Mouse (Mus musculus): ENCODE measurements around the gene Glyat.
"Not testable (repeated sequence)": the region's sequence is repeated elsewhere in the genome, so short reads cannot be mapped to it uniquely, and the experiment has no call there.

Glyat gene

DNA sequence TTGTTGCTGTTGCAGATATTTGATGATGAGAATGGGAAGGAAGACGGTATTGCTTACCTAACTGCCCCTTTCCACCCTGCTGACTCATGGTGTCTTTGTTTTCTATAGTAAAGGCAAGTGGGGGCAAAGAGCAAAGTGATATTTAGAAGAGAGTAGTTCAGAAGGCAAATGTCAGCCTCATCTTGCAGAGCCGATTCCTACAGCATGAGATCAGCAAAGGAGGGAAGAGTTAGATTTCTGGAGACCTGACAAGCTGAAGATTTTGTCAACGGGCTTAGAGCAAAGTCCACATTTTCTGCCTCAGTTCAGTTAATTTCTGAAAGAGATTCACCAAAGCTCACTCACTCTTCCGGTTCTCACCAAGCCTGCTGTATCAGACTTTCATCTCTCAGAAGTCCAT is at the start of gene Glyat:
Gene Glyat (plus strand): TSS at position 133 of the 400 bp plus-strand sequence.
- no peak for DNase-seq (ENCODE audit: low spot score in 2 of 2)

DNA sequence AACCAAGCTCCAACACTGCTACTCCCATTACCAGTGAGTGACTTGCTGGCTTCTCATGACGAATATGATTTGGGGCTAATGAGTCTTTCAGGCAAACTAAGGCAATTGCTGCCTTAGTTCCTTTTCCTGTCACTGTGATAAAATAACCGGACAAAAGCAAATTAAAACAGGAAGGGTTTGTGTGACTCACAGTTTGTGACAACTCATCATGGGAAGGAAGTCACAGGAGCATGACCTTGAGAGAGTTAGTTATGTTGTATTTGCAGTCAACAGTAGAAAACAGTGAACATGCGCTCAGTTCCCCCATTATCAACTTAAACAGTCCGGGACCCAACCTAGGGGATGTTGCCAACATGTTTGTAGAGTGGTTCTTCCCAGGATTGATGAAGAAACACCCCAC is 47.8 kb upstream of the Glyat start:
- DNase-seq (ENCODE audit: low spot score in 2 of 2) = no peak

- DNase-seq (ENCODE audit: low spot score in 2 of 2) = peak; percentile 48 to 64
These were observed 41.2 kb upstream of the Glyat start for GRCm38 (mm10) chr19:12591908-12592307.

GRCm38 (mm10) chr19:12595135-12595529 is 38.0 kb upstream of the Glyat start:
- DNase-seq (ENCODE audit: low spot score in 2 of 2) = no peak

DNA sequence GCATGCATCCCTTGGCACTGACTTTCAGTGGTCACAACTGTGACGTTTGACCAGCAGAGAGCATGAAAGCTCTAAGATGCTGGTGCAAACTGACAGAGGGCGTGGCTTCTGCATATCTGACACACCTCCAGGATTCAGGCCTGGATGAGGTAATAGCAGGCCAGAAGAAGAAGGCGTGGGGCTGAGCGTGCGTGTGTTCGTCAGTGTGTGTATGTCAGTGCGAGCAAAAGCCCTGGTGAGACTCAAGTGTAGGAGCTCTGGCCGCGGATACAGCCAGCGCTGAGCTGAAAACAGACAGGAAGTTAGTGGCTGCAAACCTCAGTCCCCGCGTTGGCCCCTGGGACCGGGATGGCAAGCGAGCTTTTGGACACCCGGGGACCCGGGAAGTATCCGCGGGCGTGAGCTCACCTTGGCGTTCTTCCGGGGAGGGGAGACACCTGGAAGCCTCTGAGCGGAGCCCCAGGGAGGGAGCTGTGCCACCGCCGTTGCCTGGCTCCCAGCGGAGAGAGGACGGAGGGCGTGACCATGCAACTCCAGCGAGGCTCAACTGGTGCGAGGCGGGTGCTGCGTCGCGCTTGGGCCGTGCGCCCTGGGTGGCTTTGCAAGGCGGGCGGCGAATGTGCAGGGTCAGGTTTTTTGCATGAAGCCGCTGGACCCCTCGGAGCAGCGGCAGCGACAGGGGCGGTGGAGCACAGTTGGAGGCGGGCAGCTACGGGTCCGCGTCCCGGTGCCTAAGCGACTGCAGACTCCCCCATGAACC is 37.4 kb upstream of the Glyat start:
- peak; percentile 23 to 26 for DNase-seq (ENCODE audit: low spot score in 2 of 2)

GRCm38 (mm10) chr19:12596290-12597072 is 36.6 kb upstream of the Glyat start:
- DNase-seq (ENCODE audit: low spot score in 2 of 2) = peak in 1 of 2 experiments; percentile 15

GRCm38 (mm10) chr19:12597073-12597405 is 36.1 kb upstream of the Glyat start:
- DNase-seq (ENCODE audit: low spot score in 2 of 2) = no peak

- DNase-seq (ENCODE audit: low spot score in 2 of 2) = no peak
These were observed 34.4 kb upstream of the Glyat start for GRCm38 (mm10) chr19:12598674-12599073.

DNA sequence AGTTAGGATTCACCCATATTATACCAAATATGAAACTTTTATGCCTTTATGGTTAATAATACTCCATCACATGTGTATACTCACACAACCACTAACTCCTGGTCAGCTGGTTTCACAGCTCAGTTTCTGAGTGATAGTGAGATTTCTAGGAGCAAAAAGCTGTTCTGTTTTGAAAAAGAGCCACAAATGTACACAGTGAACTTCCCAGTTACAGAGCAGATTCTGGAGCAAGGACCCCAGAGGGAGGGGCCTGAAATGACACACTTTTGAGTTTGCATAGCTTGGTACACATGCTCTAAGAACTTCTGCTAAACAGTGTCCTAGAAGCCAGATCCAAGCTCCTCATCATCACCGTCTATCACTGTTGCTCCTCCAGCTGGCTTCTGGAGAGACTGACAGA is 33.4 kb upstream of the Glyat start, which contains the start of gene Gm4952:
Gene Gm4952 (plus strand): TSS at position 301 of the 400 bp plus-strand sequence.
- no peak for DNase-seq (ENCODE audit: low spot score in 2 of 2)

GRCm38 (mm10) chr19:12600684-12601480 is 32.2 kb upstream of the Glyat start:
- DNase-seq (ENCODE audit: low spot score in 2 of 2) = no peak

DNA sequence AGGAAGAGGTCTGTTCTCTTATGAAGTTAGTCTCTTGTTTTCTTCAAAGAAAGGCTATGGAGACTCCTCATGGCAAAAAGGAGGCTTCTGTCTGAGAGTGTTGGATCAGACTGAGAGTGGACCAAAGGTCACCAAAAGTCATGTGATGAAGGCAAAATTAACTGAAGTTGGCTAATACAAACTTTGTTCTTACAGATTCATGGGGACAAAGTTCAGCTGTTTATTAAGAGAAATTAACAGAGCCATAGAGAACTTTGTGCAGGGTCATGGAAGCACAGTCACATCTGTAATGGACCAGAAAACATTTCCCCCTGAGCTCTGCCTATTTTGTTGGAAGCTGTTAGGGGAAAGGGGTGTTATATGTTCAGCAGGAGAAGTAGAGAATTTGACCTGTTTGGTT is 24.8 kb upstream of the Glyat start:
- DNase-seq (ENCODE audit: low spot score in 2 of 2) = no peak

GRCm38 (mm10) chr19:12613646-12614045 is 19.5 kb upstream of the Glyat start:
- no peak for DNase-seq (ENCODE audit: low spot score in 2 of 2)

GRCm38 (mm10) chr19:12634259-12634658 is 1.2 kb downstream of the Glyat start:
- DNase-seq (ENCODE audit: low spot score in 2 of 2) = no peak

DNA sequence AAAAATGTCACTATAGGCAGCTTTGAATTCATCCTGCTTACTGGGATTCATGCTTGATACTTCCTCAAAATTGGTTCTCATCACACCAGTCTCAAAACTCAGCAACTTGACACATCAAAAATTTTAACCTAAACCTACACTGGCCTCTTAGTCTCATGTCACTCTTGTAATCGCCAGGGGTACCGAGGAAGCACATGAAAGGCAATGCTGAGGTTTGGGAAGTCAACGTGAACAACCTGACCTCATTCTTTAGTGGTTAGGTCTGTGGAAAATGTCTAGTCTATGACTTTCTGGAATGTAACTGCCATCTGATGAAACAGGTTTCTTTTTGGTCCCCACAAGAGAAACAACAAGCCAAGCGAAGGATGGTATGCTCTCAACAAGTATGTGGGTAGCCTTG is 1.9 kb downstream of the Glyat start:
- no peak for DNase-seq (ENCODE audit: low spot score in 2 of 2)

- DNase-seq (ENCODE audit: low spot score in 2 of 2) = no peak
These were observed 3.8 kb downstream of the Glyat start for GRCm38 (mm10) chr19:12636863-12637262.

DNA sequence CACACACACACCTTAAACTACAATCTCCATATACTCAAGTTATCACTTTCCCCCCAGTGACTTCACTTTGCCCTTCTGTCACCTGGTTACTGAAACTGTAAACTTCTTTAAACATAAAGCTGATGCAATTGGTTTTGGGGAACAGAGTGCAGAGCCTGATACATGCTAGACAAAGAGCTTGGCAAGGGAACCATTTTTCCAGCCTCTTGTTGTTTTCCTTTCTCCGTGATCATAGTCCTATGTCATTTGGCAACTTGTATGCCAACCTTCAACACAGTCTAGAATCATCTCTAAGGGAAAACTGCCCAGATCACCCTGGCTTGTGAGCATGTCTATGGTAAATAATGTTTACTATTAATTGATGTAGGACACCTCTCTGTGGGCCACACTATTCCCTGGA is 4.9 kb downstream of the Glyat start:
- no peak for DNase-seq (ENCODE audit: low spot score in 2 of 2)

DNA sequence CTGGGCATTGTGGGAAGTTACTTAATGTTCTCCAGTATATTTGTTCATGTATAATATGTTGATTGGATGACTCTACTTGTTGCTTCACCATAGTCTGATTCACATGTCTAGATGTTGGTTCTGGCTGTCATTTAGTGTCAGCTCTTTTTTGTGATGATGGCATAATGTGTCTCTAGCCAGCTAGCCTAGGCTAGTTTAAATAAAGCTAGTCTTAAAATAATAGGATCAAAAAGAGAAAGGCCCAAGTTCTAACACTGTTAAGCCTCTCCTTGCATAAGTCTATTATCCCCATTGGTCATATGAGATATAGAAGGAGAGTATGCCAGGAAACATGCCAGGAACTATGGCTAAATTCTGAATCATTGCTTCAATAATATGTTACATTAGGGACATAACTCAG is 16.4 kb downstream of the Glyat start:
- DNase-seq (ENCODE audit: low spot score in 2 of 2) = no peak

GRCm38 (mm10) chr19:12666156-12666555 is 33.0 kb downstream of the Glyat start:
- DNase-seq (ENCODE audit: low spot score in 2 of 2) = no peak

DNA sequence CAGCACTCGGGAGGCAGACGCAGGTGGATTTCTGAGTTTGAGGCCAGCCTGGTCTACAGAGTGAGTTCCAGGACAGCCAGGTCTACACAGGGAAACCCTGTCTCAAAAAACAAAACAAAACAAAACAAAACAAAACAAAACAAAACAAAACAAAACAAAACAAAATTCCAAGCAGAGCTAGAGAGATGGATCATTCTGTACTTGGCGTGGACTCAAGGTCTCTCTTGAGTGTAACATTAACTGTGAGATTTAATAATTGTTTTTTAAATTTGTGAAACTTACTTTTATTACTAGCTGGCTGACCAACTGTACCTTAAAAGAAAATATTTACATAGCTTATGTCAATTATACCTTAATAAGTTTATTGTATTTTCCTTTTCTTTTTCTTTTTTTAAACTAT is 35.5 kb downstream of the Glyat start:
- DNase-seq (ENCODE audit: low spot score in 2 of 2) = not testable (repeated sequence)

GRCm38 (mm10) chr19:12670139-12670538 is 37.0 kb downstream of the Glyat start, which contains the start of gene Olfr1442:
Gene Olfr1442, plus strand, starts transcription at chr19:12670439.
- DNase-seq (ENCODE audit: low spot score in 2 of 2) = no peak

GRCm38 (mm10) chr19:12671051-12671450 is 37.9 kb downstream of the Glyat start:
- no peak for DNase-seq (ENCODE audit: low spot score in 2 of 2)

DNA sequence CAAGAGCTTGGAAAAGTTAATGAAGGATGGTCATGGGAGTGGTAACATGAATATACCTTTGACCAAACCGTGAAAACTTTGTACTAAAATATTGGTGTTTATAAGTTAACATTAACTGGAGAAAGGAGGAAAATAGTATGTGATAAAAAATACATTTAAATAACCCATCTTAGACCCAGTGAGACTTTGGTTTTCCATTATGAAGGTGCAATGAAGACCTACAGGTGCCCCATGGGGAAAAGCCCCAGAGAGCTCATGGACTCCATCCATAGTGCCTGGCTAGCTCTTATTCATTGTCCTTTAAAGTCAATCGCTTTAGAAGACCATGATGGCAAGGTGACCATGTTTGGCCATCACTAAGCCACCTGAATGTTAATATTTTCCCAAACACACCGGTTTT is 44.7 kb downstream of the Glyat start, which contains the start of gene Olfr1443:
Gene Olfr1443 (plus strand): TSS at position 301 of the 400 bp plus-strand sequence.
- DNase-seq (ENCODE audit: low spot score in 2 of 2) = no peak

Data from frontal cortex, postnatal 25 days (tissue).